Mouse (Mus musculus) spleen, adult 2 months (tissue): ENCODE results near the gene Rdh9. TPM values are rescaled to one million over a fixed set of nuclear protein-coding genes. Genes with fewer than 3 reads are reported as not detected.
"Not testable (repeated sequence)": the region's sequence is repeated elsewhere in the genome, so short reads cannot be mapped to it uniquely, and the experiment has no call there.

ENCODE experiments used
- DNase-seq, 2 experiments: peaks; one replicate each; pipeline versions ENCODE4 v3.0.0 to v3.0.0-alpha.2; 2012 to 2021; ENCODE audit warnings: low spot score in 2 of 2, low read depth in 1 of 2
- H3K27ac ChIP-seq: fragments of 200-500 bp; 2 replicates; pipeline ENCODE4 v1.5.1; 2012; ENCODE audit warnings: low read length, inconsistent platforms; ENCODE audit not compliant: insufficient read depth
- H3K27me3 ChIP-seq: fragments of 200-500 bp; 2 replicates; pipeline ENCODE4 v1.6.1; 2012; ENCODE audit warnings: mild to moderate bottlenecking, moderate library complexity, low read length, inconsistent platforms; ENCODE audit not compliant: control insufficient read depth, insufficient read depth
- H3K36me3 ChIP-seq: fragments of 200-500 bp; 2 replicates; pipeline ENCODE4 v1.6.1; 2012; ENCODE audit warnings: mild to moderate bottlenecking, low read length, inconsistent platforms; ENCODE audit not compliant: control insufficient read depth, insufficient read depth
- H3K4me1 ChIP-seq: fragments of 200-500 bp; 2 replicates; pipeline ENCODE4 v1.6.1; 2011; ENCODE audit warnings: inconsistent platforms; ENCODE audit not compliant: control insufficient read depth, insufficient read depth, insufficient read length
- H3K4me3 ChIP-seq: fragments of 200-500 bp; 2 replicates; pipeline ENCODE4 v1.5.1; 2011; ENCODE audit warnings: mild to moderate bottlenecking, inconsistent platforms; ENCODE audit not compliant: insufficient read depth, insufficient read length; ENCODE audit errors: extremely low read depth
- CTCF ChIP-seq: fragments of 200-500 bp; IDR thresholded peaks from 2 replicates; pipeline ENCODE4 v1.5.1; 2011; ENCODE audit warnings: mild to moderate bottlenecking, inconsistent platforms; ENCODE audit not compliant: insufficient read depth, insufficient read length, insufficient replicate concordance; ENCODE audit errors: extremely low read depth
- POLR2A ChIP-seq: fragments of 200-500 bp; IDR thresholded peaks from 2 replicates; pipeline ENCODE4 v1.6.1; 2011; ENCODE audit warnings: low read depth, low read length, inconsistent platforms
- WGBS: fragments of 180-500 bp; shearing (Covaris S2); methylation state at CpG from one replicate; pipeline ENCODE4 v1.1.7; 2018; 5-methylcytosine and 5-hydroxymethylcytosine counted together
- polyA plus RNA-seq: library from polyadenylated mRNA; depleted of rRNA; stranded (reverse); fragments of >200 nt; gene quantifications from 2 replicates; pipeline ENCODE4 v1.2.3, GENCODE M21; 2012

Rdh9 gene
- polyA plus RNA-seq, 1 experiment, result 0.18 TPM

DNA sequence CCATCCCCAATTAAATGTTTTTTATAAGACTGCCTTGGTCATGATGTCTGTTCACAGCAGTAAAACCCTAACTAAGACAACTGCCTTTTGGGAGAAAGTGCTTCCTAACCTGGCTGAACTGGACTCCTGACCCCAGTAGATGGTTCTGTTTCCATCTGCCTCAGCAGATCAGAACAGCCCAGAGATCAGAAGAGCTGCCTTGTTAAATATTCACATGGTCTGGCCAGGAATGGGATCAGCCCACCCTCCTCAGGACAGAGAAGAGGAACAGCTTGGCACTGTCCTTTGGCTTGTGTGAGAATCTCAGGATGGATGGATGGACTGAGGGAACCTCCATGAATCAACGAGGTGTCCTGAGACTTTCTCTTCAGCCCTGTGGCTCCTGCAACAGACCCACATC is 23.1 kb downstream of the Rdh9 start:
- Histone ChIP-seq H3K27me3 (no peaks in the 10 kb centered on the region), H3K4me3 (no peak overlapping the region), H3K4me1 (no peaks in the 10 kb centered on the region), H3K27ac (no peak overlapping the region), H3K36me3 (no peaks in the 10 kb centered on the region)
- WGBS, result 74% methylated on average over 1 of the region's 1 CpGs
- TF ChIP-seq POLR2A (no peak), CTCF (no peak)
- DNase-seq, result no peak

DNA sequence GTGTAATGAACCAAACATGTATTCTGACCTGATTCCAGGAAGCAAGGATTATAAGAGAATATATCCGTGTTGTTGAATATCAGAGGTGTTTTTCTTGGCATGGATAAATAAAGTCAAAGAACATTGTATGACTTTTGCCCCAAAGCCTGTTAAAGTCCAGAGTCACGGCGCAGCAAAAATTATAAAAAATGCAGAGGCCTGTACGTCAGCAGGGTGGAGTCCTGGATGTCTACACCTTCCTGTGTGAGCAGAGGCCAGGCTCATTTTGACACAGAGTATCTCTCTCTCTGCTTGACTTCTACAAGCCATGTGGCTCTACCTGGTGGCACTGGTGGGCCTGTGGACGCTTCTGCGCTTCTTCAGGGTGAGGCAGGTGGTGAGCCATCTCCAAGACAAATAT is 24.7 kb downstream of the Rdh9 start, which contains the start of gene Rdh16:
Gene Rdh16 (plus strand): TSS at position 262 of the 400 bp plus-strand sequence.
- Histone ChIP-seq H3K4me1 (no peaks in the 10 kb centered on the region), H3K27ac (no peak within 1 kb of the TSS), H3K27me3 (no peaks in the 10 kb centered on the region), H3K4me3 (no peak within 1 kb of the TSS), H3K36me3 (no peaks in the 10 kb centered on the region)
- WGBS, result 90% methylated on average over 6 of the region's 6 CpGs
- TF ChIP-seq POLR2A, result no peak
- TF ChIP-seq CTCF, result no peak
- DNase-seq, result no peak

DNA sequence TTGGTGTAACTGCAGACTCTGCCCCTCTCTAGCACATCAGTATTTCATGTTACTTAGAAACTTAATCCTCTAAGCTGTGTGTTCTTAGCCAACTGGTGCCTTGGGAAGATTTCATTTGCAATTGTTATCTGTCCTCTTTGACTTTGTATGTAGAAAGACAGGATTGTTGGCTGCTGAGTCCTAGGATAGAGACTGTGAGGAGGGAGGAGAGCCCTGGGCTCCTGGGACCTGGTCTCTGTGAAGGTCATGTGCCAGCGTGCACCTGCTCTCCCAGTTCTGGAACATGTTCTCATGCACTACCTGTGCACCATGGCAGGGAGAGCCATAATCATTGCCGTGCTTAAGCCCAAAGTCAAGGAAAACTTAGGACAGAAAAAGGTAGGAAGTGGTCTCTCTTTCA is 25.4 kb downstream of the Rdh9 start:
- no peak for DNase-seq
- Histone ChIP-seq H3K27ac (no peak overlapping the region), H3K27me3 (no peaks in the 10 kb centered on the region), H3K4me3 (no peak overlapping the region), H3K36me3 (no peaks in the 10 kb centered on the region), H3K4me1 (no peaks in the 10 kb centered on the region)
- no peak for TF ChIP-seq POLR2A
- TF ChIP-seq CTCF, result no peak
- WGBS, result 90% methylated on average over 2 of the region's 2 CpGs

DNA sequence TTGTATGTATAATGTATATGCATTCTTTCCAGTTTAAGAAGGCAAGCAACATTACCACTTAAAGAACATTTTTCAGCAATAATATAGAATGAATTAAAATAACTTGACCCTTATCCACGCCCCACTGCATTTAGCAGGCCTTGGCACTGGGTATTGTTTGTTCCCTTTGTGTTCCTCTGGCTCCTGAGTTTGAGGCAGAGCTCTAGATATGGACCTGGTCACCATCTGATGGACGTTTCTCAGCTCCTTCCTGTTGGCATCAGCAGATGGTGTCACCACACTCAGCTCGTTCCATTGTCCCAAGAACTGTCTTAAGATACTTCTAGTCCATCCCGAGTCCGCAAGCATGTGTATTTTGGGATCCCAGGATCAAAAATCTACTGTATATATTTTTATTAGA is 26.1 kb downstream of the Rdh9 start:
- TF ChIP-seq POLR2A, result no peak
- TF ChIP-seq CTCF, result no peak
- DNase-seq, result no peak
- H3K4me3 ChIP-seq, result no peak overlapping the region
- no peak overlapping the region for H3K27ac ChIP-seq
- 71% methylated on average over 5 of the region's 5 CpGs for WGBS
- no peaks in the 10 kb centered on the region for H3K27me3 ChIP-seq
- no peaks in the 10 kb centered on the region for H3K36me3 ChIP-seq
- no peaks in the 10 kb centered on the region for H3K4me1 ChIP-seq

DNA sequence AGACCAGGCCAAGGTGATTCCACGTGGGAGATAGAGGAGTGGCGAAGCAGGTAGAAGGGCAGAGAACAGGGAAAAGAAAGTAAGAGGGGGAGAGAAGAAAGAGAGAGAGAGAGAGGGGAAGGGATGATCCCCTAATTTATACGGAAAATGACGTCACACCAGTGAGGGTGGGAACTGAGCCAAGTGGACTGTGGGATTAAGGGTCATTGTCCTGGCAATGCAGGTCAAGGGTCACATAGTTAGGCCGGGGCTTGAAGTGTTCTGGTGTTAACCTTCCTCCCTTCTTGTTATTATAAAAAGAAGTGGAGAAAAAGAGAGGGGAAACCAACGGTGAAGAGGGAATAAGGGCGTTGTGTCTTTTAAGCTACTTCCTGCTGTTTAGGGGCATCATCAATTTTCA is 28.2 kb downstream of the Rdh9 start:
- TF ChIP-seq CTCF, result no peak
- TF ChIP-seq POLR2A, result no peak
- Histone ChIP-seq H3K36me3 (no peaks in the 10 kb centered on the region), H3K27ac (no peak overlapping the region), H3K27me3 (no peaks in the 10 kb centered on the region), H3K4me3 (no peak overlapping the region), H3K4me1 (no peaks in the 10 kb centered on the region)
- no peak for DNase-seq
- whole genome bisulfite sequencing, result 80% methylated on average over 7 of the region's 7 CpGs

DNA sequence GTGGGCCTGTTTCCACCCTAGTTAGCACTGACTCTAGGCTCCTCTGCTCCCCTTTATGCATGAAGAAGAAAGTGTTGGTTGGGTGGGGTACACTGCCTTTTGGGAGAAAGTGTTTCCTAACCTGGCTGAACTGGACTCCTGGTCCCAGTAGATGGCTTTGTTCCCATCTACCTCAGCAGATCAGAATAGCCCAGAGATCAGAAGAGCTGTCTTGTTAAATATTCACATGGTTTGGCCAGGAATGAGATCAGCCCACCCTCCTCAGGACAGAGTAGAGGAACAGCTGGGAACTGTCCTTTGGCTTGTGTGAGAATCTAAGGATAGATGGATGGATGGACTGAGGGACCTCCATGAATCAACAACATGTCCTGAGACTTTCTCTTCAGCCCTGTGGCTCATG is 39.7 kb downstream of the Rdh9 start:
- H3K27ac ChIP-seq, result no peak overlapping the region
- no peak for DNase-seq
- no peaks in the 10 kb centered on the region for H3K27me3 ChIP-seq

DNA sequence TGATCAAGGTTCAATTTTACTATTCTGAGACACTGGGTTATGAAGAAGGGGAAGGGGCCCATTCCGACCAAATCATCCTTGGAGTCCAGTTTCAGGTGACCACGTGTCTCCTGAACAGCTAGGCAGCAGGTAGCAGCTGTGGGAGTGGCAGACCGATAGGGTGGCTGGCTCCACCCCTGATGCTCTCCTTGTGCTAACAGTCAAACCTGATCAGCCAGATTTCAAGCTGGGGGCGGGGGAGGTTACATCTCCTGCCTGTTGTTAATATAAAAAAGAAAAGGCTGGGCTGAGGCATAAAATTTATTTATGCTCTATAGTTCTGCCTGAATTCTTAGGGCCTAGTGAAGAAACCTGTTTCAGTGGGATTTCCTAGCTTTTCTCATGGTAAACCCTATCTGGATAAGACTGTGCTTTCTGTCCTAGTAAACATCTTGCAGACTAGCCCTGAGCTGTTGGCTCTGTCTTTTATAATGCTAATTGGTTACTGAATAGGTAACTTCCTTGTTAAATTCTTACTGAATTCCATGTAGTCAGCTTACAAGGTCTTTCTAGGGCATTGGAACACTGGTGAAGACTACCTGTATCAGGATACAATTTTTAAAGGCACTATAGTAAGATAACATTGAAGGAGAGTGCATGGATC is 41.2 kb downstream of the Rdh9 start:
- H3K4me3 ChIP-seq, H3K27me3 ChIP-seq, H3K4me1 ChIP-seq, H3K27ac ChIP-seq, DNase-seq, H3K36me3 ChIP-seq: not testable (repeated sequence)
- 79% methylated on average over 4 of the region's 4 CpGs for WGBS

More for the DNA sequence above, 39.7 kb downstream of the Rdh9 start:
- no peaks in the 10 kb centered on the region for H3K36me3 ChIP-seq
- TF ChIP-seq CTCF (no peak), POLR2A (no peak)
- no peak overlapping the region for H3K4me3 ChIP-seq
- no peaks in the 10 kb centered on the region for H3K4me1 ChIP-seq

DNA sequence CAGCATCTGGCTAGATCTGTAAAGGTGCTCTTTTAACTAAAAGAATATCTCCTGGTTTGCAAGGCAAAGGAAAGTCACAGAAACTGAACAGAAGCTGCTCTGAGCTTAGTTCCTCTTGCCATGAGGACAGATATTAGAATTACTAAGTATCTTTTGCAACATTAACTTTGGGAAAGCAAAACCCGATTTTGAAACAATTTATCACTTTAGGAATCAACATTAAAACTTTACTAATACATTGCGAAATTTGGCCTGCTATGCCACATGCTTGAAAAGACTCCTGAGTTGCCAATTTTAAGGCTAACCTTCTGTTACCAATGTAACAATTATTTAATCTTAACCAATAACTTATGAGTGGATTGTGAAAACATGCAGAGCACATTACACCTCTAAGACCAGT is 45.6 kb downstream of the Rdh9 start:
- 83% methylated on average over 2 of the region's 2 CpGs for WGBS
- not testable (repeated sequence) for DNase-seq, H3K27me3 ChIP-seq, H3K27ac ChIP-seq, H3K36me3 ChIP-seq, H3K4me3 ChIP-seq, H3K4me1 ChIP-seq
